Mouse (Mus musculus) hindbrain, postnatal 0 days (tissue): ENCODE results near the gene Slc4a5. TPM values are rescaled to one million over a fixed set of nuclear protein-coding genes. Genes with fewer than 3 reads are reported as not detected.

Experiments used
- ATAC-seq: fragments of 200-750 bp; cut with Nextera tagmentation; 2 replicates; pipeline ENCODE4 v1.8.0; 2017; ENCODE audit warnings: mild to moderate bottlenecking, moderate TSS enrichment, moderate library complexity
- DNase-seq: peaks from one replicate; pipeline ENCODE4 v3.0.0-alpha.2; 2015; ENCODE audit warnings: low spot score
- H3K27ac ChIP-seq: fragments of 300-500 bp; sonication (generic); 2 replicates; pipeline ENCODE4 v1.5.1; 2014; ENCODE audit warnings: mild to moderate bottlenecking
- H3K27me3 ChIP-seq: fragments of 300-500 bp; sonication (generic); 2 replicates; pipeline ENCODE4 v1.6.1; 2014; ENCODE audit warnings: low read length, mixed read lengths; ENCODE audit not compliant: insufficient read depth
- H3K36me3 ChIP-seq: fragments of 300-500 bp; sonication (generic); 2 replicates; pipeline ENCODE4 v1.6.1; 2014; ENCODE audit warnings: low read length, mixed read lengths; ENCODE audit not compliant: insufficient read depth
- H3K4me1 ChIP-seq: fragments of 300-500 bp; sonication (generic); 2 replicates; pipeline ENCODE4 v1.6.1; 2014; ENCODE audit warnings: antibody characterized with exemption, low read length, mixed read lengths; ENCODE audit not compliant: insufficient read depth
- H3K4me2 ChIP-seq: fragments of 300-500 bp; sonication (generic); 2 replicates; pipeline ENCODE4 v1.6.1; 2014; ENCODE audit warnings: low read depth, mild to moderate bottlenecking, low read length, moderate library complexity, mixed read lengths
- H3K4me3 ChIP-seq: fragments of 300-500 bp; sonication (generic); 2 replicates; pipeline ENCODE4 v1.5.1; 2014; ENCODE audit warnings: low read length
- H3K9ac ChIP-seq: fragments of 300-500 bp; sonication (generic); replicated peaks from 2 replicates; pipeline ENCODE4 v1.6.1; 2014; ENCODE audit warnings: mild to moderate bottlenecking, low read length, moderate library complexity, mixed read lengths
- H3K9me3 ChIP-seq: fragments of 300-500 bp; sonication (generic); 2 replicates; pipeline ENCODE4 v1.6.1; 2016; ENCODE audit warnings: low read length, mixed read lengths
- CTCF ChIP-seq: IDR thresholded peaks from 2 replicates; pipeline ENCODE4 v1.5.1; 2016; ENCODE audit warnings: antibody characterized with exemption, control low read depth, low read depth
- WGBS: fragments of 180-500 bp; shearing (Covaris S2); extraction: QIAGEN DNeasy Blood & Tissue Kit; methylation state at CpG from one replicate; pipeline ENCODE4 v1.1.7; 2014; 5-methylcytosine and 5-hydroxymethylcytosine counted together
- polyA plus RNA-seq: library from polyadenylated mRNA; unstranded; fragments of >200 nt; fragmentation: Nextera tagmentation; extraction: Ambion mirVana; gene quantifications from 2 replicates; pipeline ENCODE4 v1.2.1, GENCODE M21; 2015
- total RNA-seq: library from RNA; depleted of rRNA; stranded (reverse); fragments of >200 nt; gene quantifications from 2 replicates; pipeline ENCODE4 v1.2.3, GENCODE M21; 2014

The Slc4a5 gene
- total and polyA plus RNA-seq, 2 experiments from 2014 or later, result 2.5 to 6.0 TPM

DNA sequence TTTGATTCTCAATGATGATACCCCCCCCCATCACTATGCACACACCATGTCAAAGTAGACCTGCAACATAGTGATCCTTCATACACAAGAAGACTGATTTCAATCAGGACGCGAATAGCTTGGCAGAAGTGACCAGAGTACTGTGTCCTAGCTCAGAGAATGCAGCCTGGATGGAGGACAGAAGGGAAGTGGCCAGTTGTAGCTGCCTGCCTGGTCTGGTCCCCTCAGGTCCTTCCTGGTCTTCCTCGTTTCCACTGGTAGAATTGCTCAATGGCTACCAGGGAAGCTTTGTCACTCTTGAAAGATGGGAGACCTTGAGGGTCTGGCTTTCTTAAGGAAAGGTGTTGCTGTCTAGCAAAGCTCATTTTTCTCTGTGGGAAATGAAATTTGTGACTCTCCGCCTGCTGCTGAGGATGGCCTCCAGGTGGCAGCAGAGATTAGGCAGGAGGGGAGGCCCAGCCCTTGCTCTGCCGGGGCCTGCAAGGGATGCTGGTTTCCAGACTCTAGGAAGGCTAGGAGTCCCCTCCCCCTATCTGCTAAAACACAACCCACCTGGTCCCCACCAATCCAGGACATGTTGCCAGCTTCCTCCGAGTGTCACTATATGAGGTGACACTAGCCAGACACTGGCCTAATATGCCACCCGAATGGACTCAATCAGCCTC lies 4.5 kb upstream of the Slc4a5 start:
- Histone ChIP-seq H3K9me3 (no peaks in the 10 kb centered on the region), H3K27ac (0 out of 2 replicates have a peak overlapping the region, but pooled peaks have one; percentile 60), H3K27me3 (no peaks in the 10 kb centered on the region), H3K9ac (no peak overlapping the region), H3K4me2 (no peak overlapping the region), H3K36me3 (no peaks in the 10 kb centered on the region), H3K4me3 (no peak overlapping the region), H3K4me1 (no peaks in the 10 kb centered on the region)
- peak; percentile 95 for ATAC-seq
- peak; percentile 90 for DNase-seq
- TF ChIP-seq CTCF, result peak; percentile 98
- WGBS, result 10% methylated on average over 7 of the region's 7 CpGs

DNA sequence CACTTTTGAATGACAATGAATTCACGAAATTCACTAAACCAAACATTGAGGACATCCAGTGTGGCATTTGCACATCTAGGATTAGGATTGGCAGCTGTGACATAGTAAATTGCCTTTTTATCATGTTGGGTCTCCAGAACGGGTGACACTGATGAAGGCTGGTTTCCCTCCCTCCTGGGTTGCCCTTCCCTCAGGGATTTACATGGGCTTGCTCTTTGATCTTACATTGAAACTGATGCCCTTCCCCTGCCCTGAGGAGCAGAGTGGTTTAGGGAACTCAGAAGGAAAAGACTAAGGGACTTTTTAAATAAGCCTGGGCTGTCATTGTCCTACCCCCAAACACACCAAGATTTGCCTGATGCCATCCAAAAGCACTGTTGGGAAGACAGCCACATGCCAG lies 11.9 kb downstream of the Slc4a5 start:
- DNase-seq (no peak), ATAC-seq (no peak)
- WGBS, result 39% methylated on average over 2 of the region's 2 CpGs
- no peaks in the 10 kb centered on the region for H3K27me3 ChIP-seq
- H3K4me3 ChIP-seq, result no peak overlapping the region
- H3K4me1 ChIP-seq, result peaks cover 5% of the 10 kb centered on the region
- no peaks in the 10 kb centered on the region for H3K36me3 ChIP-seq
- H3K9me3 ChIP-seq, result no peaks in the 10 kb centered on the region
- H3K27ac ChIP-seq, result no peak overlapping the region
- no peak for TF ChIP-seq CTCF
- no peak overlapping the region for H3K4me2 ChIP-seq
- no peak overlapping the region for H3K9ac ChIP-seq

DNA sequence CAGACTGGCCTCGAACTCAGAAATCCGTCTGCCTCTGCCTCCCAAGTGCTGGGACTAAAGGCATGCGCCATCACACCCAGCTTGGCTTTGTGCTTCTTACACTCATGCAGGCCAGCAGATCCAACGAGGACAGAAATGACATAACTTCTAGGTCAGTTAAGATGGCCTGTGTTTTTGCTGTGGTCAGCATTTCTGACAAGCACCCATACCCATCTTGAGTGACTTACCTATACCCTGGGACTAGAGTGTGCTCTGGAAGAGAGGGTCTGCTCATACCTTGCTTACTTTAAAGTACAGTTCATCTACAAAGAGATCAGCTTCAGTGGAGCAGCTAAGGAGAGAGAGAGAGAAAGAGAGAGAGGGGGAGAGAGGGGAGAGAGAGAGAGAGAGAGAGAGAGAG lies 13.7 kb downstream of the Slc4a5 start:
- no peak overlapping the region for H3K9ac ChIP-seq
- 76% methylated on average over 4 of the region's 4 CpGs for WGBS

GRCm38 (mm10) chr6:83234280-83234741 lies 14.7 kb downstream of the Slc4a5 start:
- Histone ChIP-seq H3K9ac (no peak overlapping the region), H3K36me3 (no peaks in the 10 kb centered on the region), H3K4me2 (peak overlapping the region; percentile 33; the same call in 1 of the 2 replicates), H3K27me3 (no peaks in the 10 kb centered on the region), H3K27ac (no peak overlapping the region), H3K4me3 (no peak overlapping the region), H3K9me3 (no peaks in the 10 kb centered on the region), H3K4me1 (peaks cover 5% of the 10 kb centered on the region)
- no peak for TF ChIP-seq CTCF
- 4% methylated on average over 14 of the region's 14 CpGs for WGBS
- DNase-seq (no peak), ATAC-seq (peak; percentile 47; the same call in 1 of the 2 replicates)

More for the DNA sequence above, 13.7 kb downstream of the Slc4a5 start:
- no peak for ATAC-seq
- Histone ChIP-seq H3K4me2 (no peak overlapping the region), H3K9me3 (no peaks in the 10 kb centered on the region), H3K36me3 (no peaks in the 10 kb centered on the region), H3K4me3 (no peak overlapping the region), H3K27ac (no peak overlapping the region), H3K27me3 (no peaks in the 10 kb centered on the region), H3K4me1 (peaks cover 5% of the 10 kb centered on the region)
- no peak for TF ChIP-seq CTCF
- DNase-seq, result no peak

DNA sequence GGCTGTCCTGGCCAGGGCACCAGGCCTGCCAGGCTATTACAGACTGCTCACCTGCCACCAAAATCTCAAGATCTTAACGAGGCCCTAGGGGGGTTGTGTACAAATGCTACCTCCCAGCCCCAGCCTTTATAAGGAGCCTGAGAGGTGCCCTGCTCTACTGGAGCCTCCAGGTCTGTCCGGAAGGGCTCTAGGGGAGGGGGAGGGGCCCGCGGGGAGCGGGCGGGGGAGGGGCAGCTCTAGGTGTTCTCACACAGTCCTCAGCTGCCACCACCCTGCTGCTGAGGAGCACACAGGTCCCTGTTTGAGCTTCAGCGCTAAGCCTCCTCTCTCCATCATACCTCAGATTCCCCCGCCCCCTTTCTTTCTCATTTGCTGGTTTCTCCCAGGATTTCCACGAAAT lies 17.5 kb downstream of the Slc4a5 start:
- DNase-seq (no peak), ATAC-seq (peak; percentile 36; the same call in 1 of the 2 replicates)
- Histone ChIP-seq H3K4me3 (no peak overlapping the region), H3K36me3 (no peaks in the 10 kb centered on the region), H3K4me2 (peak overlapping the region; percentile 28), H3K27me3 (no peaks in the 10 kb centered on the region), H3K9me3 (no peaks in the 10 kb centered on the region), H3K9ac (no peak overlapping the region), H3K27ac (no peak overlapping the region), H3K4me1 (peaks cover 5% of the 10 kb centered on the region)
- 7% methylated on average over 9 of the region's 9 CpGs for WGBS
- TF ChIP-seq CTCF, result no peak

- TF ChIP-seq CTCF, result no peak
- Histone ChIP-seq H3K27me3 (no peaks in the 10 kb centered on the region), H3K9me3 (no peaks in the 10 kb centered on the region), H3K27ac (no peak overlapping the region), H3K4me2 (no peak overlapping the region), H3K4me1 (no peaks in the 10 kb centered on the region), H3K9ac (no peak overlapping the region), H3K36me3 (no peaks in the 10 kb centered on the region), H3K4me3 (no peak overlapping the region)
- ATAC-seq, result no peak
- whole genome bisulfite sequencing, result 60% methylated on average over 10 of the region's 10 CpGs
- DNase-seq, result no peak
Measured at GRCm38 (mm10) chr6:83244422-83245061, 24.9 kb downstream of the Slc4a5 start.

DNA sequence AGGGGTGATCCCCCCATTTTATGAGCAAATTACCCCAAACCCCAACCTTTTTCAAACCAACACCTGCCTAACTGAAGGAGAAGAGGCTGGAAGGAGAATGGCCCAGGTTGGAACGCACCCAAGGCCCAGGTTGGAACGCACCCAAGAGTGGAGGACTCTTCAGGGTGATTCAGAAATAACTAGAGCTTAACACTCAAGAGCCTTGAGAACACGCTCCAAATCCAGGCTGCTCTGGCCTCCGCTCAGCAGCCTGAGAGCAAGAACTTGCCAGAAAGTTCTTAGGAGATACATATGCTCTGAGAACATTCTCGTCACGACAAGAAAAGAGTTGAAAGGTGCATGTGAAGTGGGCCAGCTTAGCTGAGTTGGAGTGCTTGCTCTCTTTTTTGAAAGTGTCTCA lies 25.5 kb downstream of the Slc4a5 start:
- no peaks in the 10 kb centered on the region for H3K27me3 ChIP-seq
- no peaks in the 10 kb centered on the region for H3K9me3 ChIP-seq
- no peak overlapping the region for H3K9ac ChIP-seq
- DNase-seq, result peak; percentile 17
- no peak for ATAC-seq
- no peaks in the 10 kb centered on the region for H3K4me1 ChIP-seq
- no peak for TF ChIP-seq CTCF
- H3K4me2 ChIP-seq, result no peak overlapping the region
- WGBS, result 63% methylated on average over 6 of the region's 6 CpGs
- no peaks in the 10 kb centered on the region for H3K36me3 ChIP-seq
- H3K4me3 ChIP-seq, result no peak overlapping the region
- H3K27ac ChIP-seq, result no peak overlapping the region
